Mouse (Mus musculus): ENCODE results near the gene Ank3. TPM values are rescaled to one million over a fixed set of nuclear protein-coding genes. Genes with fewer than 3 reads are reported as not detected.

The Ank3 gene
- polyA plus RNA-seq, 1 experiment = 39.1 TPM

DNA sequence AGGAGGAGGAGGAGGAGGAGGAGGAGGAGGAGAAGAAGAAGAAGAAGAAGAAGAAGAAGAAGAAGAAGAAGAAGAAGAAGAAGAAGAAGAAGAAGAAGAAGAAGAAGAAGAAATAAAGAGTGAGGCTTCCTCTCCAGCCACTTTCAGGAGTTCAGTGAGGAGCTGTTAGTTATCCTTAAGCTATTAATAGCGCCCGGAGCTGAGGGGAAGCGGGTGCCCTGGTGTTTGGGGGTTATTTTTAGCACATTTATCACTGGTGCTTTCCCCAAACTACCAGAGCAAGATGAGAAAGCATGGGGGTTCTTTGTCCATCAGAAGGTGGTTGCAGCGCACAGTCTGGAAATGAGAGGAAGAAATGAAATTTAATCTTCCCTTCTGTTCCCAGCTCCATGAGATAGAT lies 166.5 kb downstream of the Ank3 start:
- no peak for TF ChIP-seq CTCF (conservative IDR thresholded peaks at IDR 0.05; ENCODE audit: insufficient read depth, insufficient read length, low read depth, low read length)
- no peak for TF ChIP-seq POLR2A (IDR thresholded peaks at IDR 0.05; ENCODE audit: low read depth, low read length)
- Histone ChIP-seq H3K36me3 (ENCODE audit: control insufficient read depth, insufficient read depth, low read length) (no peaks in the 10 kb centered on the region; the same call in 1 of the 2 replicates), H3K27me3 (replicated peaks; ENCODE audit: control insufficient read depth, insufficient read depth, low read length) (no peaks in the 10 kb centered on the region), H3K27ac (ENCODE audit: insufficient read depth, low read depth, low read length) (no peak overlapping the region), H3K4me3 (ENCODE audit: insufficient read depth, low read depth, low read length) (no peak overlapping the region), H3K4me1 (ENCODE audit: control insufficient read depth, insufficient read depth, low read length) (no peaks in the 10 kb centered on the region)
- 61% methylated on average over 4 of the region's 4 CpGs for WGBS
- no peak for DNase-seq

DNA sequence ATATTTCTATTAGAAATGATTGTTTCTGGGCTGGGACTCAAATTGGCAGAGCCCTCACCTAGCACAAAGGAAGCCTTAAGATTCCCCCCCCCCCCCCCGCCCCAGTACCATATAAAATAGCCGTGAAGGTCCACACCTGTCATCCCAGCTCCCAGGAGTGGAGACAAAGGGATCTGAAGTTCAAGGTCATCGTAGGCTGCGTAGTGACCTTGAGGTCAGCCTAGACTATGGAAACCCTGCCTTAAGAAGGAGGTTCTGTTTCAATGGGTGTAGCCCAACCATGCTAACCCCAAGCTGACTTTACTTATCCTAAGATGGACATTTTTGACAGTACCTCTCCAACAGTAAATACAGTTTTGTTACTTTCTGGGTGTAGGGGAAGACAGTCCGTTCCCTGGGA lies 170.4 kb downstream of the Ank3 start:
- TF ChIP-seq CTCF (conservative IDR thresholded peaks at IDR 0.05; ENCODE audit: insufficient read depth, insufficient read length, low read depth, low read length) (no peak), POLR2A (IDR thresholded peaks at IDR 0.05; ENCODE audit: low read depth, low read length) (no peak)
- Histone ChIP-seq H3K4me3 (ENCODE audit: insufficient read depth, low read depth, low read length) (no peak overlapping the region), H3K4me1 (ENCODE audit: control insufficient read depth, insufficient read depth, low read length) (peaks cover 6% of the 10 kb centered on the region; the same call in 1 of the 2 replicates), H3K27me3 (replicated peaks; ENCODE audit: control insufficient read depth, insufficient read depth, low read length) (no peaks in the 10 kb centered on the region), H3K27ac (ENCODE audit: insufficient read depth, low read depth, low read length) (no peak overlapping the region), H3K36me3 (ENCODE audit: control insufficient read depth, insufficient read depth, low read length) (no peaks in the 10 kb centered on the region)
- no peak for DNase-seq
- WGBS = 70% methylated on average over 5 of the region's 5 CpGs

DNA sequence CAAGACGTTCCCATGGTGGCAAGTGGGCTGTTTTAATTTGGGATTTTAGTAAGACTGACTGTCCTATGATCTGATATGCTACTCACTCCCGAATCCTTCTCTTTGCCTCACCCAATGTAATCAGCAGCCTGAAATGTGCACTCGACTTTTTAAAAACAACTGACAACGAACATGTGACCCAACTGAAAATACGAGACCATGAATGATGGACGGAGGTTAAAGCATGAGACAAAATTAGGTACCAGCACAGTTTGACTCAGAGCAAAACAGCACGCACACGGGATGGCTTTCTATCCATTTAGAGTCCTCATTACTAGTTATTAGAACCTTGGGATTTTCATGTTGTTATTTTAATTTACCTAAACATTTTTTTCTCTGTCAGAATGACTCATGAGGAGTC lies 171.2 kb downstream of the Ank3 start:
- TF ChIP-seq CTCF (conservative IDR thresholded peaks at IDR 0.05; ENCODE audit: insufficient read depth, insufficient read length, low read depth, low read length) = no peak
- no peak for TF ChIP-seq POLR2A (IDR thresholded peaks at IDR 0.05; ENCODE audit: low read depth, low read length)
- no peak for DNase-seq
- Histone ChIP-seq H3K27ac (ENCODE audit: insufficient read depth, low read depth, low read length) (no peak overlapping the region), H3K36me3 (ENCODE audit: control insufficient read depth, insufficient read depth, low read length) (no peaks in the 10 kb centered on the region), H3K27me3 (replicated peaks; ENCODE audit: control insufficient read depth, insufficient read depth, low read length) (no peaks in the 10 kb centered on the region), H3K4me1 (ENCODE audit: control insufficient read depth, insufficient read depth, low read length) (peaks cover 6% of the 10 kb centered on the region; the same call in 1 of the 2 replicates), H3K4me3 (ENCODE audit: insufficient read depth, low read depth, low read length) (no peak overlapping the region)
- WGBS = 49% methylated on average over 8 of the region's 8 CpGs

DNA sequence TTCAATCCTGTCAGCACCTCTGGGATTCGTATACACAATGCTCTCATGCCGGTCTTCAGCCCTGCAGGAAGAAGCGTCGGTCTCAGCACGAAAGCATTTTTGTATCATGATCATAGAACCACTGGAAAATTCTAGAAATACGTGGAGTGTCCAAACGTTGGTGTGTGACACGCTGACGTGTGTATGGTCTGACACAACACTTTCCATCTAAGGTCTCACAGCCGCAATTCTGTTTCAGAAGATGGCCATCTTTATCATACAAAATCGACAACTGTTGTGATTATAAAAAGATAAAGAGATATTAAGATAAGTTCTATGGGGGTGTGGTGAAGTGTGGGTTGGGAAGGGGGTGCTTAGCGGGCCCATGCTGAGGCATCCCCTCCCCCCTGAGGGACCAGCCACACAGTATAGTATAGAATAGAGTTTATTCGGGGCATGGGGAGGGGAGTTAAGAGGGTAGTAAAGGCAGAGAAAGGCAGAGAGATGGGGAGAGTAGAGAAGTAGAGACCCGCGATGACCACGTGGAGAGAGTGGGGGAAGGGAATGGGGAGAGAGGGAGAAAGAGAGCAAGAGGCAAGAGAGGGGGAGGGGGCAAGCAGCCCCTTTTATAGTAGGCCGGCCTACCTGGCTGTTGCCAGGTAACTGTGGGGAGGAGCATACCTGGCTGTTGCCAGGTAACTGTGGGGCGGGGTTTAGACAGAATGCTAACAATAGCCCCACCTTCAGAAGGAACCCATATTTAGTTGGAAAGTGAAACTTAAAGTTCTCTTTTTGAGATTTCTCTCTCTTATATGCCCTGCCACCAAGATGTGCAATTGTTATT lies 172.1 kb downstream of the Ank3 start:
- H3K4me3 ChIP-seq (ENCODE audit: insufficient read depth, low read depth, low read length) = no peak overlapping the region
- peak; percentile 54 for DNase-seq
- H3K27ac ChIP-seq (ENCODE audit: insufficient read depth, low read depth, low read length) = no peak overlapping the region
- 44% methylated on average over 18 of the region's 18 CpGs for WGBS
- peaks cover 6% of the 10 kb centered on the region; the same call in 1 of the 2 replicates for H3K4me1 ChIP-seq (ENCODE audit: control insufficient read depth, insufficient read depth, low read length)
- H3K27me3 ChIP-seq (replicated peaks; ENCODE audit: control insufficient read depth, insufficient read depth, low read length) = no peaks in the 10 kb centered on the region
- TF ChIP-seq CTCF (conservative IDR thresholded peaks at IDR 0.05; ENCODE audit: insufficient read depth, insufficient read length, low read depth, low read length) (no peak), POLR2A (IDR thresholded peaks at IDR 0.05; ENCODE audit: low read depth, low read length) (no peak)
- no peaks in the 10 kb centered on the region for H3K36me3 ChIP-seq (ENCODE audit: control insufficient read depth, insufficient read depth, low read length)

DNA sequence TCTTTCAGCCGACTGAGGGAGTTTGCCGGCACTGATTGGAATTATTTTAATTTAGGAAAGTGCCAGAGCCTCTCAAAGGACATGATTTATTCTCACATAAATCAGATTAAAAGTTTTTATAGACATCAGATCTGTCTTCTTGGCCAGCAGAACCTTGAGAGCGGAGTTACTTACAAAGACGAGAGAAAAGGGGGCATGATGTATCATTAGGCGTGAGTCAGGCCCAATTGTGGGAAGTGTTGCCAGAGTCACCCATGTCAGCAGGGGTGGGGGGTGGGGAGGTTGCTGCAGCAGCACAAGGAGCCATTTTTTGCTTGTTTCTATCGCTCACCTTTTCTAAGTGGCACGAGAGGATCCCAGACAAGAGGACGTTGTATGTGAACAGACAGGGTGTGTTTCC lies 172.8 kb downstream of the Ank3 start:
- WGBS = 4% methylated on average over 8 of the region's 8 CpGs
- H3K4me1 ChIP-seq (ENCODE audit: control insufficient read depth, insufficient read depth, low read length) = peaks cover 6% of the 10 kb centered on the region; the same call in 1 of the 2 replicates
- no peaks in the 10 kb centered on the region for H3K36me3 ChIP-seq (ENCODE audit: control insufficient read depth, insufficient read depth, low read length)
- DNase-seq = no peak
- TF ChIP-seq CTCF (conservative IDR thresholded peaks at IDR 0.05; ENCODE audit: insufficient read depth, insufficient read length, low read depth, low read length) (no peak), POLR2A (IDR thresholded peaks at IDR 0.05; ENCODE audit: low read depth, low read length) (no peak)
- no peaks in the 10 kb centered on the region for H3K27me3 ChIP-seq (replicated peaks; ENCODE audit: control insufficient read depth, insufficient read depth, low read length)
- peak overlapping the region; percentile 37; the same call in 1 of the 2 replicates for H3K4me3 ChIP-seq (ENCODE audit: insufficient read depth, low read depth, low read length)
- no peak overlapping the region; the same call in 1 of the 2 replicates for H3K27ac ChIP-seq (ENCODE audit: insufficient read depth, low read depth, low read length)

DNA sequence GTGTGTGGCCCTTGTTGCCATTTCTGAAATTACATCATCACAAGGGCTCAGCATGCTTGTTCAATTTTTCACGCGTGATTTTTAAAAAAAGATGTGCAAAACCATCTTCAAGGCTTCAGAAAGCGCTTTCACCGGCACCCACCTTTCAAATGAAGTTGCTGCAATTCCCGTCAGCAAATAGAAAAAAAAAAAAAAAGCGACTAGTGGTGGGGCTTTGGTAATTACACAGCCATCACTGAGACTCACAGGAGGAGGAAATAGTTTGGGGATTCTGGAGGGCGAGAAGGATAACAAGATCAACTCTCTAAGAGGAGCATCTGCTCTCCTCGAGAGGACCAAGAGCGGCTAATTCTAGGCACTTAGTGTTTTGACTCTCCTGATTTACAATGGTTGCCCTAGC lies 173.4 kb downstream of the Ank3 start:
- Histone ChIP-seq H3K27ac (ENCODE audit: insufficient read depth, low read depth, low read length) (no peak overlapping the region), H3K36me3 (ENCODE audit: control insufficient read depth, insufficient read depth, low read length) (no peaks in the 10 kb centered on the region), H3K4me1 (ENCODE audit: control insufficient read depth, insufficient read depth, low read length) (peaks cover 6% of the 10 kb centered on the region; the same call in 1 of the 2 replicates), H3K4me3 (ENCODE audit: insufficient read depth, low read depth, low read length) (no peak overlapping the region), H3K27me3 (replicated peaks; ENCODE audit: control insufficient read depth, insufficient read depth, low read length) (no peaks in the 10 kb centered on the region)
- WGBS = 22% methylated on average over 9 of the region's 9 CpGs
- DNase-seq = no peak
- TF ChIP-seq POLR2A (IDR thresholded peaks at IDR 0.05; ENCODE audit: low read depth, low read length) (no peak), CTCF (conservative IDR thresholded peaks at IDR 0.05; ENCODE audit: insufficient read depth, insufficient read length, low read depth, low read length) (no peak)

DNA sequence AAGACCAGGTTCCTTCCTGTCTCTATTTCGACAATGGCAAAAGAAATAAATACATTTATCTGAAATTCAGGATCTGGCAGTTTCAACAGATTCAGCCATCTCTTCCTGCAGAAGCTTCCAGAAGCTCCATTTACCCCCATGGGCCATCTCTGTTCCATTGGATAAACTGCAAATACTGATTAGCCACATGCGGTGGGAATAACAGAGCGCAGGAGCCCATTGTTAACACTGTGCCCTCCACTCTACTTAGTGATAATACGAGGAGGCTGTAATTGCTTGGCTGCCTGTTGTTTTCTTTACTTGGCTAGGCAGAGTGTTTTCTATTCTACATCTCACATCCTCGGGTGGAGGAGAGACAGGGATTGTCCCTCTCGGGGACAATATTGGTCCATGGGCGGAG lies 174.5 kb downstream of the Ank3 start:
- H3K36me3 ChIP-seq (ENCODE audit: control insufficient read depth, insufficient read depth, low read length) = no peaks in the 10 kb centered on the region
- no peak overlapping the region for H3K4me3 ChIP-seq (ENCODE audit: insufficient read depth, low read depth, low read length)
- WGBS = 81% methylated on average over 7 of the region's 7 CpGs
- no peak overlapping the region for H3K27ac ChIP-seq (ENCODE audit: insufficient read depth, low read depth, low read length)
- no peaks in the 10 kb centered on the region for H3K27me3 ChIP-seq (replicated peaks; ENCODE audit: control insufficient read depth, insufficient read depth, low read length)
- TF ChIP-seq CTCF (conservative IDR thresholded peaks at IDR 0.05; ENCODE audit: insufficient read depth, insufficient read length, low read depth, low read length) (no peak), POLR2A (IDR thresholded peaks at IDR 0.05; ENCODE audit: low read depth, low read length) (no peak)
- H3K4me1 ChIP-seq (ENCODE audit: control insufficient read depth, insufficient read depth, low read length) = peaks cover 6% of the 10 kb centered on the region; the same call in 1 of the 2 replicates
- DNase-seq = no peak
